Mouse (Mus musculus) limb, embryonic 11.5 days (tissue): ENCODE measurements at regions not wholly inside any gene's neighbourhood (a gene's known extent, or its start where the extent isn't known, plus 50 kb on each side); places are given as distances from the start of the nearest gene placed in this dataset.

Experiments
- ATAC-seq: fragments of 200-750 bp; cut with Nextera tagmentation; 2 replicates; pipeline ENCODE4 v1.8.0; 2017; ENCODE audit warnings: low read depth; ENCODE audit not compliant: insufficient number of reproducible peaks, low FRiP score, low TSS enrichment
- DNase-seq: peaks from one replicate; pipeline ENCODE4 v3.0.0-alpha.2; 2015; ENCODE audit warnings: low spot score
- H3K27ac ChIP-seq: fragments of 300-500 bp; sonication (generic); replicated peaks from 2 replicates; pipeline ENCODE4 v1.5.1; 2014; ENCODE audit warnings: low read depth, mild to moderate bottlenecking, low read length
- H3K27me3 ChIP-seq: fragments of 300-500 bp; sonication (generic); 2 replicates; pipeline ENCODE4 v1.6.1; 2014; ENCODE audit warnings: mild to moderate bottlenecking, low read length, mixed read lengths; ENCODE audit not compliant: control insufficient read depth, insufficient read depth
- H3K36me3 ChIP-seq: fragments of 300-500 bp; sonication (generic); 2 replicates; pipeline ENCODE4 v1.6.1; 2014; ENCODE audit warnings: mild to moderate bottlenecking, low read length, moderate library complexity, mixed read lengths; ENCODE audit not compliant: control insufficient read depth, insufficient read depth
- H3K4me1 ChIP-seq: fragments of 300-500 bp; sonication (generic); 2 replicates; pipeline ENCODE4 v1.6.1; 2014; ENCODE audit warnings: low read length, mixed read lengths; ENCODE audit not compliant: control insufficient read depth, insufficient read depth
- H3K4me2 ChIP-seq: fragments of 300-500 bp; sonication (generic); 2 replicates; pipeline ENCODE4 v1.6.1; 2014; ENCODE audit warnings: low read depth, mild to moderate bottlenecking, moderate library complexity; ENCODE audit not compliant: severe bottlenecking
- H3K4me3 ChIP-seq: fragments of 300-500 bp; sonication (generic); 2 replicates; pipeline ENCODE4 v1.5.1; 2014; ENCODE audit warnings: low read depth, low read length
- H3K9ac ChIP-seq: fragments of 300-500 bp; sonication (generic); 2 replicates; pipeline ENCODE4 v1.6.1; 2014; ENCODE audit warnings: mild to moderate bottlenecking, low read length
- H3K9me3 ChIP-seq: fragments of 300-500 bp; sonication (generic); 2 replicates; pipeline ENCODE4 v1.6.1; 2016; ENCODE audit warnings: low read length; ENCODE audit not compliant: control insufficient read depth
- WGBS: fragments of 180-500 bp; shearing (Covaris S2); extraction: QIAGEN DNeasy Blood & Tissue Kit; methylation state at CpG from one replicate; pipeline ENCODE4 v1.1.7; 2014; 5-methylcytosine and 5-hydroxymethylcytosine counted together

DNA sequence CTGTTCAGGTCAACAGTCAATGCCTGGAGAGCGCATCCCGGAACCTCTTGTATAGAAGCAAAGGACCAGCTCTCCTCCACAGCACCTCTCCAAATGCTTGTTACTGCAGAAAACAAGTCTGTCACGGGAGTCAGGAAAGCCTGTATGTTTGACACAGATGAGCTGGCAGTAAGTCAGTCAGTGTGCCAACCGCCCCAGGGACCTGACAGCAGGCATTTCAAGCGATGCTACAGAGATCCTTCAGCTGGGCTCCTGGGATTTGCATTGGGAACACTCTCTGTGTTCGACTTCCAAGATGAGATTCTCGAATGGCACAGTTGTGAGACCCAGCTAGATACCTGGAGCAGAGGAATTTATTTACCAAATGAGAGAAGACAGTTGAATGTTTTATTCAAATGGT lies 111.7 kb upstream of the Phyhipl start:
- Histone ChIP-seq H3K27ac (no peak overlapping the region), H3K4me1 (no peaks in the 10 kb centered on the region), H3K4me2 (no peak overlapping the region), H3K9ac (no peak overlapping the region), H3K36me3 (no peaks in the 10 kb centered on the region), H3K4me3 (no peak overlapping the region), H3K9me3 (no peaks in the 10 kb centered on the region), H3K27me3 (no peaks in the 10 kb centered on the region)
- 88% methylated on average over 7 of the region's 7 CpGs for WGBS
- DNase-seq (no peak), ATAC-seq (no peak)

DNA sequence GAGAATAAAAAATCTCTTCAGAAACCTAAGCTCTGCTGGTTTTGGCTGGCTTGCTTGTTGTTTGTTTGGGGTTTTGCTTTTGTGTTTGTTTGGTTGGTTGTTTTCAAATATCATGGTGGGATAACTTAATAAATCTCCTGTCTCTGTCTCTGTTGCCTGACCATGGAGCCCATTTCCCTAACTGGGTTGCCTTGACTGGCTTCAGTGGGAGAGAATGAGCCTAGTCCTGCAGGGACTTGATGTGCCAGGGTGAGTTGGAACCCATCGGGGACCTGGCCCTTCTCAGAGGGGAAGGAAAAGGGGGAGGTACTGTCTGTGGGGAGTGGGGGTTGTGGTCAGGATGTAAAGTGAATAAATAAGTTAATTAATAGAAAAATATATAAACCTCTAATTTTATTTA lies 111.1 kb upstream of the Phyhipl start:
- H3K9me3 ChIP-seq, result no peaks in the 10 kb centered on the region
- no peak overlapping the region for H3K4me3 ChIP-seq
- H3K36me3 ChIP-seq, result no peaks in the 10 kb centered on the region
- DNase-seq (no peak), ATAC-seq (no peak)
- no peak overlapping the region for H3K4me2 ChIP-seq
- H3K4me1 ChIP-seq, result no peaks in the 10 kb centered on the region
- H3K9ac ChIP-seq, result no peak overlapping the region
- H3K27ac ChIP-seq, result no peak overlapping the region
- no peaks in the 10 kb centered on the region for H3K27me3 ChIP-seq
- WGBS, result 86% methylated on average over 1 of the region's 1 CpGs

- H3K27ac ChIP-seq, result no peak overlapping the region
- H3K4me3 ChIP-seq, result no peak overlapping the region
- ATAC-seq (no peak), DNase-seq (no peak)
- no peaks in the 10 kb centered on the region for H3K27me3 ChIP-seq
- 83% methylated on average over 8 of the region's 8 CpGs for WGBS
- no peak overlapping the region for H3K9ac ChIP-seq
- no peaks in the 10 kb centered on the region for H3K4me1 ChIP-seq
- no peaks in the 10 kb centered on the region for H3K9me3 ChIP-seq
- no peak overlapping the region for H3K4me2 ChIP-seq
- H3K36me3 ChIP-seq, result no peaks in the 10 kb centered on the region
Measured at GRCm38 (mm10) chr10:70766450-70766849, 110.7 kb upstream of the Phyhipl start.

- no peak overlapping the region for H3K9ac ChIP-seq
- no peak for ATAC-seq
- 71% methylated on average over 7 of the region's 7 CpGs for WGBS
Measured at GRCm38 (mm10) chr10:70763206-70763605, 107.4 kb upstream of the Phyhipl start.

DNA sequence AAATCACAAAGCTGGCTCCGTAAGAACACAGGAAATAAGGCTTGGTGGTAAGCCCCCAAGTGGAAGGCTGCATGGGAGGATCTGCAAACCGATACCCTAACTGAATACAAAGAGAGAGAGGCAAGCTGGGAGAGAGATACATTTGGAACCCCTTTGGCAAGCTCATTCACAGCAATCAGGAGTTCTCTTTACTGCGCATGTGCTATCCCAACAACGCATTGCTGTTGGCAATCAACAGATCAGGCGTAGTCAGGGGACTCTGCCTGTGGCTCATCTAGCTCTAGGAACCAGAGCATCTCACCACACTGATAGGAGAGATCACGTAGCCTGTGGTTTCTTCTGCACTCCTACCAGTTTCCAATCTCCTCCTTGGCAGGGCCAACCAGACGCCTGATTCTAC lies 103.9 kb upstream of the Phyhipl start:
- Histone ChIP-seq H3K27ac (no peak overlapping the region), H3K4me3 (no peak overlapping the region), H3K9ac (no peak overlapping the region), H3K4me1 (no peaks in the 10 kb centered on the region), H3K9me3 (no peaks in the 10 kb centered on the region), H3K36me3 (no peaks in the 10 kb centered on the region), H3K4me2 (no peak overlapping the region), H3K27me3 (no peaks in the 10 kb centered on the region)
- 82% methylated on average over 7 of the region's 7 CpGs for WGBS
- ATAC-seq (no peak), DNase-seq (no peak)

More at GRCm38 (mm10) chr10:70763206-70763605, 107.4 kb upstream of the Phyhipl start:
- H3K27me3 ChIP-seq, result no peaks in the 10 kb centered on the region
- H3K4me1 ChIP-seq, result no peaks in the 10 kb centered on the region
- no peak overlapping the region for H3K4me3 ChIP-seq
- H3K9me3 ChIP-seq, result no peaks in the 10 kb centered on the region
- DNase-seq, result no peak
- H3K4me2 ChIP-seq, result no peak overlapping the region
- no peak overlapping the region for H3K27ac ChIP-seq
- H3K36me3 ChIP-seq, result no peaks in the 10 kb centered on the region

GRCm38 (mm10) chr10:70751771-70752170 lies 96.0 kb upstream of the Phyhipl start:
- Histone ChIP-seq H3K27ac (no peak overlapping the region), H3K4me1 (no peaks in the 10 kb centered on the region), H3K9me3 (no peaks in the 10 kb centered on the region), H3K4me2 (no peak overlapping the region), H3K4me3 (no peak overlapping the region), H3K27me3 (no peaks in the 10 kb centered on the region), H3K36me3 (no peaks in the 10 kb centered on the region), H3K9ac (no peak overlapping the region)
- DNase-seq, result no peak
- no peak for ATAC-seq
- WGBS, result 52% methylated on average over 8 of the region's 8 CpGs

DNA sequence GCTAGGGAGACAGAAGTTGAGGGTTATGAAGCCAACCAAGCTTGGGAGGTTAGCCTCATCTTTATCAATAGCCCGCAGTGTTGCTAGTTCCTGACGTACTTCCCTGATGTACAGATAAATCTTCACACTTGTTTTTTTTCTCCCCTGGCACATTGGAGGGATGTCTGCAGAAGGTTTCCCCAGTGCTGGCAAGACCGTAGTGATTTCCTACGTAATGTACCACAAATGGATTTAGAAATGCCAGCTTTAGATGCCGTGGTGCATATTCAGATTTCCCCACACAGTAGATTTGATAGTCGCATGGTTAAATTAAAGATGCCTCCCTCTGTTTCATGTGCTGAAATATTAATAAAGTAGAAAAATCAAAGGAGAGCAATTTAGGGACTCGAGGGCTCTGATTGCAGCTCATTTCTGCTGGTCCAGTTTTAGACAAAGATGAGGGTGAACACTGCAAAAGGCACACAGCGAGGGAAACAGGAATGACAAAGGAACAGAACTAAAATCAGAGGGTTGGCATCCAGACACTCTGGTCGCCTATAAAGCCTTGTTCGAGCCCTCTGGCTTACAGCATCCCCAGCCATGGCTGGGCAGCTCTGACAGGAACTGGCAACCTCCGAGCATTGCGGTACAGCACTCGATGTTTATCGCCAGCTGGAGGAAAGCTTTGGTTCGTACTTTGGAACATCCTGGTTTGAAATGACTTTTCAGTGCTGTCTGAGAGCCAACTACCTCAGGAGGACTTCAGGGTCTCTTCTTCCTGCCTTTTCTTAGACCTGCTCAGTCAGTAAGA lies 94.8 kb upstream of the Phyhipl start:
- H3K36me3 ChIP-seq, result no peaks in the 10 kb centered on the region
- H3K4me1 ChIP-seq, result no peaks in the 10 kb centered on the region
- H3K9me3 ChIP-seq, result no peaks in the 10 kb centered on the region
- no peak overlapping the region for H3K27ac ChIP-seq
- DNase-seq (no peak), ATAC-seq (no peak)
- H3K4me3 ChIP-seq, result no peak overlapping the region
- WGBS, result 90% methylated on average over 15 of the region's 15 CpGs
- no peak overlapping the region for H3K9ac ChIP-seq
- no peak overlapping the region for H3K4me2 ChIP-seq
- no peaks in the 10 kb centered on the region for H3K27me3 ChIP-seq

GRCm38 (mm10) chr10:70746612-70747011 lies 90.8 kb upstream of the Phyhipl start:
- no peak overlapping the region for H3K4me3 ChIP-seq
- no peak overlapping the region for H3K27ac ChIP-seq
- no peak for ATAC-seq
- no peaks in the 10 kb centered on the region for H3K36me3 ChIP-seq
- no peaks in the 10 kb centered on the region for H3K27me3 ChIP-seq
- no peak overlapping the region for H3K4me2 ChIP-seq
- 91% methylated on average over 4 of the region's 4 CpGs for WGBS
- no peak overlapping the region for H3K9ac ChIP-seq
- DNase-seq, result no peak
- no peaks in the 10 kb centered on the region for H3K9me3 ChIP-seq
- no peaks in the 10 kb centered on the region for H3K4me1 ChIP-seq

GRCm38 (mm10) chr10:70741909-70742308 lies 86.1 kb upstream of the Phyhipl start:
- Histone ChIP-seq H3K4me3 (no peak overlapping the region), H3K36me3 (no peaks in the 10 kb centered on the region), H3K9ac (no peak overlapping the region), H3K4me1 (no peaks in the 10 kb centered on the region), H3K4me2 (no peak overlapping the region), H3K27me3 (no peaks in the 10 kb centered on the region), H3K9me3 (no peaks in the 10 kb centered on the region), H3K27ac (no peak overlapping the region)
- ATAC-seq (no peak), DNase-seq (no peak)
